Mouse (Mus musculus) lung, postnatal 36 days (tissue): Measurements from ENCODE around the gene Ppp1r16b.

Experiments used
- DNase-seq: peaks from one replicate; pipeline ENCODE4 v3.0.0; 2022; ENCODE audit warnings: mixed read lengths

Ppp1r16b gene

DNA sequence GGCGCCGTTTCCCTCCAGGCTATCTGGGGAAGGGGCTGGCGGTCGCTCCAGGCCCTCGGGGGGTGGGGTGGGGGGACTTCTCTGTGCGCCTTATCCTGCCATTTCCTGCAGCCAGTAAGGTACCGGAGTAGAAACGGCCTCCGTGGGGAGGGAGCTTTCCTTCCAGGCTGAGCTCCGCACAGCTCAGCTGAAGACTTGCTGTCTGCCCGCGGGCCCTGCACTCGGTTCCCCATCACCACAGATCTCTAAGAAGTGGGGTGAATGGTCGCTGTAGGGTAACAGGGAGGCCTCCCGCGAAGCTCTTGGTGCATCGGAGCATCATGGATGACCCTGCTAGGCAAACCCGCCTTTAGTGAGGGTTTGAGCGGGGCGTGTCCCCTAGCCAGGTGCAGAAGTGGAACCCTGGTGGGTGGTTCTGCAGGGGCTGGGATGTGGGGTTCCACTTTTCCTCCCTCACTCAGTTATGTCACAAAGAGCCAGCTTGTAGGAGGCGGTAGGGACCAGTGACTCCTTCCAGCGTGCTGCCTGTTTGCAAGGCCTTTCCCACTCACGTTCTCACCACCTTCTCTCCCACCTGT, 3.3 kb downstream of the Ppp1r16b start:
- no peak for DNase-seq

DNA sequence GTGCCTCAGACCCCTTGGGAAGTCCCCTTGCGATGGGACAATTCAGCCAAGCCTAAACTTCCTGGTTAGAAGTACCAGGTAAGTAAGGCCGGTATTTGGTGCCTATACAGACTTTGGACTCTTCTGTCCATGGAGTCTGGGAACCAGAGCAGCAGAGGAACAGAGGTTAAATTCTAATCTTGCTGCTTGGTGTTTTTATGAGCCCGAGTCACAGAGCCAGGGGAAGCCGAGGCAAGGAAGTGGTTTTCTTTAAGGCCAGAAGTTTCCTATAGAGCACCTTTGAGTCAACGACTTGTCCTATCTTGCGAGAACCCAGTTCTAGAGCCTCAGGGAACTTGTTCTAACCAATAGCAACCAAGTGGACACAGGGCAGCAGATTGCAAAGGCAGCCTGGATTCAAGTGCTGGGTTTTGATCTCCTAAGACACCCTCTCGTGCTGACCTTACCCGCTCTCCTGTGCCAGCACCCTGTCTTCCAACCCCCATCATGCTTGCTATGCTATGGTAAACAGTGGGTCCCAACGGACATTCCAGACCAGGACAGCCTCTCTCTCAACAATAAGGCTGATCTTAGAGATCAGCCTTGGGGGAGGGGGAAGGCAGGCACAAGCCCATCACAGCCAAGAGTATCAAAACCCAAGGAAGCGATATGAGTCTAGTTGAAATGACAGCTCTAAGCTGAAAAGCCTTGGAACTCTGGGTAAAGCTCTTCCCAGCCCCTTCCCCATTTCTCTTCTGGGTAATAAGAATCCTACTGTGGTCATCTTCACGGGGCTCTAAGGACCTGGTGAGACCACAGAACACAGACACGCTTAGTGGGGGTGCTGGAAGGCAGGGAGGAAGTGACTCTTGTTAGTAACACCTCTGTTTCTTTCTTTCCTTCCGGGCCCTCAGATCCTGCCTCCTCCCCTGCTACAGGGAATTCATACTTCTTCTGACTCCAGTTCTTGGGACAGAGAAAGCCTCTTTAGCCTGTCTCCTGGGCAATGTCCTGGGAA, 4.3 kb downstream of the Ppp1r16b start:
- peak; percentile 71 for DNase-seq

DNA sequence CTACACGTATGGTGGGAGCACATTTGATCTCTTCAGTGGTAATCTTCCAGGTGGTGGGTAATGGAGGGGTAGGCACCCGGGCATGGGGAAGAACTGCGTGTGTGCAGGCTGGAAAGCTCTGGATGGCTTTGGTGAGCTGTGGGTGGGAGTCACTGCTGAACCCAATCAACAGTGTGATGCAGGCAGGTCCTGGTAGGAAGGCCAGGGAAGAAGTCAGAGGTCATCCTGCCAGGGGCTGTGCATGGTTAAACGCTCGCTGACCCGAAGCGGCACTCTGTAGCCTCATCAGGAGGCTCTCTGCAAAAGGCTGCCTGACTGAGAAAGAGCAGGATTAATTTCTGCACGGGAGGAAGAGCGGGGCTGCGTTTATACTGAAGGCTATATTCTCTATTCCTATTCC, 5.4 kb downstream of the Ppp1r16b start:
- DNase-seq: no peak

DNA sequence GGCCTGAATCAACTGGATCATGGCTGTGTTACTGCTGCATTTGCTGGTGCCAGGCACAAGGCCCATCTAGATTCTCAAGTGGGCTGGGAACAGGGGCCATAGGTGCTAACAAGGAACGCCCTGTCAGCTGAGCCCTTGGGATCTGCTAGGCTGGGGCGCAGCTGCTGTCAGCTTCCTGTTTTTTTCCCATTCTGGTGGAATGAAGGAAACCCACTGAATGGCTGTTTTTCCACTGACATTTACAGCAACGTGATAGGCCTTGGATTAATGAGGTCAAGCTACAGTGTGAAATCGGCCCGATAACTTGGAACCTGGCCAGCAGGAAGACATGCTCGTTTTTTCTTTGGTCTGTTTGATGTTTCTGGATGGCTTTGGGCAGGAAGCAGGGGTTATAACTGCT, 7.6 kb downstream of the Ppp1r16b start:
- peak; percentile 85 for DNase-seq

DNA sequence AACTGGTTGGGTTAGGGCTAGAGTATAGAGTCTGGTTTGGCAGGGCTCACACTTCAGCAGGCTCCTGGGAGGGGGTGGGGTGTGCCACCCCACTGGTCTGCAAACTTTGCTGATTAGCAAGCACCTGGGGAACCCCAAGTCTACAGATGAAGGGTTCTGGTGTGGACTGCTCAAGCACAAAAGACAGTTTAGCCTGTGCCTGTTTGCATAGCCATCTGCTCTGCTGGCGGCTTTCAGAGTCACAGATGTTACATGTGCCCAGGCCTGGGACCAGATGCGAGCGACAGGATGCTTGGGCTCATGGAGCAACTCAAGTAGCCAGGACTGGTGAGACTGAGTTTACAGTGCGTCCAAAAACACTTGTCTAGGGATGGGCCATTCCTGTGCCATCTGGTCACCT, 8.3 kb downstream of the Ppp1r16b start:
- no peak for DNase-seq

DNA sequence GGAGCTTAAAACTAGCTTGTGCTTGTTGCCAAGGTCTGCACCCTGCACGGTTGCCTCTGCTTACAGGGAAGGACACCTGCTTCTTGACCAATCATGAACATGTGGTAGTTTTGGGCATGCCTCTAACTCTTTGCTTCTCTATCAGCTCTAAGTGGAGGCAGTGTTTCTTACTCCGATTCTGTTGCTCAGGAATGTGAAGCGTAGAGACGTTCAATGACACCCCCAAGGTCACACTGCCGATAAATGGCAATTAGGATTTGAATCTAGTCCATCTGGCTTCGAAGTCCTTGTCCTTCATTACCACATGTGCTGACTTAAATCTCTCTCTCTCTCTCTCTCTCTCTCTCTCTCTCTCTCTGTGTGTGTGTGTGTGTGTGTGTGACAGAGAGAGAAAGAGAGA, 8.9 kb downstream of the Ppp1r16b start:
- no peak for DNase-seq

DNA sequence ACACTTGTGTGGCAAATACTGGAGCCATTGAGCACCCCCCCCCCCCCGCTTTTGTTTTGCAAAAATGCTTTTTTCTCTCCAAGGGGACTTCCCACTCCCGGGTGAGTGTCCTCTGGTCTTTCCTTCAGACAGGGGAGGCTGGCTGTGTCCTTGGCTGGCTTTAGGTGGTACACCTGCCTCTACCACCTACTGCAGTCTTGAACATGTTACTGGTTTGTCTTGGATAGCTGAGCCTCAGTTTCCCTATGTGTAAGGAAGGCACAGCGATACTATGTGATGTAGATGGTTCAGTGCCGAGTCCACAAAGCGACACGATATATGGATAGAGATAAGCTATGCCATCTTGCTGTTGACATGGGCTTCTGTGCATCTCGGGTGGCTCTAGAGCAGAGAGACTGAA, 9.6 kb downstream of the Ppp1r16b start:
- no peak for DNase-seq

DNA sequence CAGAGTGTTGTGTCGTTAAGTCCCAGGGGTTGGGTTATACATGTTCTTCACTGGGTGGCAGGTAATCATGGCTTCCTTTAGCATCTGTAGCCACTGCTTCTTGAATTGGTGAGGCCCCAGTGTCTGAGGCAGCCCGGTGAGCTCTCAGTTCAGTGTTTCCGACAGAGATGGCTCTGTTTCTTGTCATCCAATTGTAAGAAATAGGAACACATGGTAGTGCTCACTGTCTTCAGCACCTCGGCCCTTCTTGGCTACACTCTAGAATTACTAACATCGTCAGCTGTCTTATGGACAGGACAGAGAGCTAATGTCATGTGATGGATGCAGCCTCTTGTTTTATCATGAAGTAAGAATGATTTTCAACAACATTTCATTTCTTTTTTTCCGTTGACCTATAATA, 10.0 kb downstream of the Ppp1r16b start:
- no peak for DNase-seq

DNA sequence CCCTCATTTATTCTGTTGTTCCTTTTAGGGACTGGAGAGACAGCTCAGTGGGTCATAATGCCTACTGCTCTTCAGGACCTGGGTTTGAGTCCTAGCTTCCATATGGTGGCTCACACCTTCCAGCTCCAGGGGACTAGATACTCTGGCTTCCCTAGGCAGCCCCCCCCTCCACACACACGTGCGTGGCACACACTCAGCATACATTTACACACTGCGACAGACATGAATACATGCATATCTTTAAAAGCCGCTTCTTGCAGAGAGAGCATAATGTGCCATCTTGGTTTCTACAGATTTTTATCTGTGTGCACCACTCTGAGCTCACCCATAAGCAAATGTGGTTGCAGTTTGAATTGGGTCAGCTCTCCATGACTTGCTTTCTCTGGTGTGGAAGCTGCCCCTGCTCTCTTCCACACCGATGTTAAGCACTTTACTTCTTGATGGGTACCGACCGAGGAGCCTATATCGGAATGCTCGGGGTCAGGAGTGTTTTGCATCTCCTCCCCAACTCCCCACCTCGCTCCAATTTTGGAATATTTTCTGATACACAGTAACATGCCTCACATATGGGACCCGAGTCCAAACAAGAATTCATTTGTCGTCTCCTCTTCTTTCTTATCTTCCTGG, 10.8 kb downstream of the Ppp1r16b start:
- DNase-seq: no peak

DNA sequence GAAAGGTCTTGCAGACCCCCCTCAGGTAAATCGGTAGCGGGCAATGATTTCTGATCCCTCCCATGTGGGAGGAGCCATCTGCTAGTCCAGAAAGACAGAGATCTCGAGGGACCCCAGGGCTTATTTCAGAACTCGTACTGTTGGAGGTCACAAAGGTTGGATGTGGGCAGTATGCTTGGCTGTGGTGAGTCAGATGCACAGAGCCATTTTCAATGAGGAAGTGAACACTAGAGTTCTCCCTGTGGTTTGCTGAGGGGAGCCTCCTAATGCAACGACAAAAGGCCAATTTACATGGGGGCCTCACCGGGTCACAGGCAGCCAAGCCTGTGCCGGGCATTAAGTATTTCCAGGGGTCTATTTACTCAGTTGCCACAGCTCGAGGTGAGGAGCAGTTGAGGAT, 12.7 kb downstream of the Ppp1r16b start:
- no peak for DNase-seq

DNA sequence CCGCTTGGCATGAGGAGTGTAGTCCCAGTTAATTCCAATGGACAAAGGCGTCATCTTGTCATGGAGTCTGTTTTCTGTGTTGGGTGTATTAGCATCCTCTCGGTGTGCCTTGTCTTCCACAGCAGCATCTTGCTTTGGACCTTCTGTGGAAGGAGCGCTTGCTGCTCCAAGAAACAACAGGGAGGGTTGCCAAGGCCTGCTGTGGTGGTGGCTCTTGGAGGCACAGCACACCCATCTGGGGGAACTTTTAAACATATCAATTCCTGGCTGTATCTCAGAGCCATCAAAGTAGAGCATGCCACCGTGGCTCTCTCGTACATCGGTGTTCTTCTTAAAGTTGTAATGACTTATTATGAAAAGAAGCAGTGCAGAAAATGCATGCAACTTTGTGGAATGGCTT, 13.9 kb downstream of the Ppp1r16b start:
- DNase-seq: no peak

DNA sequence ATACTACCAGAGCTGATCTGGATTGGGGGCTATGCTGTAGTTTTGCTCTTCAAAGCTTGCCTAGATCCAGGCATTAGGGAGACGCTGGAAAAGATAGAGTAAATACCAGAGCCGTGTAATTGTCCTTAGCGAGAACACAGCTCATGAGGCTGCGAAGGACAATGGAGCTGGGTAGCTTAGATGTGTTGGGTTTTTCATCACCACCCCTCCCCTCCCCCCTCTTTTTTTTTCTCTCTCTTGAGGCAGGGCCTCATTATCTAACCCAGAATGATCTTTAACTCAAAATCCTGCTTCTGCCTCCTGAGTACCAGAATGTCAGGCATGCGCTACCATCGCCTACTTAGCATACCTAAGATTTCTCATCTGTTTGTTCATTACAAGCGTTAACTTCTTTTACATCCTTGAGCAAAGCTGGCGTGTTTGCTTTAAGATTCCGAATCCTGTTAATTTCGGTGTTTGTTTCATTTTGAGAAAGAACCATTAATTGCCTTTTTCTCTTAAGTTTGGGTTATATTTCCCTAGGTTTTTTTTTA, 15.2 kb downstream of the Ppp1r16b start:
- no peak for DNase-seq

DNA sequence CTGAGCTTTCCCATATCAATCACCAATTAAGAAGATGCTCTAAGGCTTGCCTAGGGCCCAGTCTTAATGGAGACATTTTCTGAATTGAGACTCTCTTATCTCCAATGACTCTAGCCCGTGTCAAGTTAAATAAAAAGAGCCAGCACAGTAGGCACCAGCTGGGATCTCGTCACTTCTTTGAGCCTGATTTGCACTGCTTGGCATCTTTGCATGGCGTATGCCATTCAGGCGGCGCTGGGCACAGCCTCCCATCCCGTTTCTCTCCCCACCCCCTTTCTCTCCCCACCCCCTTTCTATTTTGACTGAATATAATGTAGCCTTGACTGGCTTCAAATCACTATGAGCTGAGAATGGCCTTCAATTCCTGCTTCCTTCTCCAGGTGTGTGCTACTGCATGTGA, 16.5 kb downstream of the Ppp1r16b start:
- DNase-seq: no peak

DNA sequence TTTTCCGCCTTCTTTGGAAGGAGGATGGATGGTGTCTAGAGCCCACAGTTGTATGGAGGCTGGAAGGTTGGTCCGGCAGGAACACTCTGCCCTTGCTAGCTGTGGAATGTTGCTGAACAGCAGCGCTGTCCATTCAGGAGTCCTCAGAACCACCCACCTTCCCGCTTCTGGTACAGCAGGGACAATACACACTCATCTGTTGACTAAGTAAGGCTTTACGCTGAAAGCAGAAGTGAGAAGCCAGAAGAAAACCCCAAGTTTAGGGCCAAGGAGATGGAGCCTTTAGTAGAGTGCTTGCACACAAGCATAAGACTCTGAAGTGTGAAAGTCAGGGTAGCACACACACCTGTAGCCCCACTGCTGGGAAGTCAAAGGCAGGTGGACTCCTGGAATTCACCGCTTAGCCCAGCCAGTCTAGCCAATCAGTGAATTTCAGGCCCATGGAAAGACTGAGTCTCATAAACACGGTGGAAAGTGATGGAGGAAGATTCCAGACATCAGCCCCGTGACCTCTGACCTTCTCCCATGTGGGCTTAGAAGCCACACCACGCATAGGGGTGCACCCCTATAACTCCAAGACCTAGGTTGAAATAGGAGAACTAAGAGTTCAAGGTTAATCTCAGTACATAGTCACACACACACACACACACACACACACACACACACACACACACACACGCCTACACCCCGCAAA, 17.3 kb downstream of the Ppp1r16b start:
- no peak for DNase-seq

DNA sequence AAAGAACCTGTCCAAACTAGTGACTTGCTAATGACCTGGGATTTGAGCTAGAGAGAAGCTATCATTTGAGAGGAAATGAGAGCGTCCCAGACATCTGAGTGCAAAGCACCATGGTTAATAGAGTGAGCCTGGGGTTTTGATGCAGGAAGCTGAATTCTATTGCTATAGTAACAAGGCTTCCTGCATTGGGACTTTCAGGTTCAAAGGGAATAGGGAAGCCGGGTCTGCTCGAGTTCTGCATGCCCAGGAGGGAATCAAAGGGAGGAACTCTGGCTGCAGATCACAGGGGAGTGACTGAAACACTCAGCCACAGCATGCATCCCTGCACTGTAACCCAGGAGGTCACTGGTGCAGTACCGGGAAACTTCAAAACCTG, 17.8 kb downstream of the Ppp1r16b start:
- no peak for DNase-seq

DNA sequence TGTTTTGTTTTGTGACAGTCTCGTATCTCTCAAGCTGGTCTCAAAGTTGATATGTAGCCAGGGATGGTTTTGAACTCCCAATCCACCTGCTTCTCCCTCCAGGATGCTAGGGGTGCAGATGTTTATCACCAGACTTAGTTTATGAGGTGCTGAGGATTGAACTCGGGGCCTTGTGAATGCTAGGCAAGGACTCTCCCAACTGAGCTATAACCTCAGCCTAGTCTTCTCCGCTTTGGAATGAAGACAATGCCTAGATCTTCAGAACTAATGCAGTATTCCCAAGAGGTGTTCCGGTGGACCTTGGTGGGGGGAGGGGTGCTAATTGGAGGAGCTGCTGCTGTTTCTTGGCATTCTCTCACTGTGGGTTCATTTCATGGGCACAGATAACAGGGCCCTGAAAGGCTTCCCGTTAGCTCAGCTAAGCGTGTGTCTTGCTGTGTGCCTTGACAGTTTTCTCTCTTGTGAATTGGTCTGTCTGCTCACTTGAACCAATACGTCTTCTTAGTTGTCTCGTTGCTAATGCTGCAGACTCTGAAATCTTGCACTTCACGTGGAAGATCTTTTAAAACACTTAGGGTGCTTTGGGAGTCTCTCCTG, 19.1 kb downstream of the Ppp1r16b start:
- no peak for DNase-seq

DNA sequence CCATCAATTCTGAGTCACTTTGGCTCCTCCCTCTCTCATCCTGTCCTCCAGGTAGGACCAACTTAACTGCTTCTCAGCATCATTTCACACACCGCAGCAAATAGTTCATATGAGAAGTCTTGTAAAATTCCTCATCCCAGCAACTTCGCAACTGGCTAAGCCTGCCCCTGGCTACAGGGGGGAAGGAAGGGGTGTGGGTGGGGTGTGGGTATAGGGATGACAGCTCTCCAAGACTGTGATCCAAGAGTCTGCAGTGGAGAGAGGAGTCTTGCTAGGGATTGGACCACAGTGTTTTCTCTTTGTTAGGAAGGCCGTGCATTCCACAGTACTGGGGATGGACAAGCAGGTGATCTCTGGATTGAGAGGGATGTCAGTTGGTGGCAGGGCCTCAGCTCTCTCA, 19.7 kb downstream of the Ppp1r16b start:
- DNase-seq: no peak

DNA sequence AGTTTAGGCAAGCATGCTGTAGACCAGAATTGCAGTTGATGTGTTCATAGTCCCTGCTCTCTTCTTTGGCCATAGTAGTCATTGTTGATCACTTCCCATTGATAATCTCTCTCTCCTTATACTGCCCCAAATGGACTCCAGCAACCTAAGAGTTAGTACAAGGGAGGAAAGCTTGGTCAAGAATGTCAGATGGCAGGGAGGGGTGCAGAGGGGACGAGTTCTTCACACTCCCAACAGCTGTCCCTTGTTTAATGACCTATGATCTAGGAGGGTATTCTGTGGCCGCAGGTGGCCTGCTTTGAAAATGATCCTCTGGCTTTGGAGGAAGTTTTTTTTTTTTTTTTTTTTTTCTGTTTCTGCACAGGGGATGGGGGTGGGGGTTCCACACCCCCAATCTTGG, 21.2 kb downstream of the Ppp1r16b start:
- DNase-seq: no peak

DNA sequence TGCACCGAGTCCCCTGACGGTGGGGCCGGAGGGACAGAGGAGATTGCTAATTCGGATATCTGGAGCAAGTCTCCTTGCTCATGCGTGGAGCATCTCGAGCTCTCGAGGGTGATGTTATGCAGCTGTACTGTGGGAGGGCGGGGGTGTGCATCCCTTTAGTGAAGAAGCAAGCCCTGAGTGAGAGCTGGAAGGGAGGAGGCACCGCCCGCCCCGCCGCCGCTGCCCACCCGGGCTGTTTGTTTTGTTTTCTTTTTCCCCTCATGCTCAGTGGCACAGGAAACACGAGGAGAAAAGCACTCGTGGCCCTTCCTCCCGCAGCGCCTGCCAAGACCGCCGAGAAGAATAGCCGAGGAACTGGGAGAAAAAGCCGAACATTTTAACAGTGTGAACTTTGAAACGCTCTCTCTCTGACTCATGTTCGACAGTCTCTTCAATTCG, 22.6 kb downstream of the Ppp1r16b start:
- peak; percentile 86 for DNase-seq

DNA sequence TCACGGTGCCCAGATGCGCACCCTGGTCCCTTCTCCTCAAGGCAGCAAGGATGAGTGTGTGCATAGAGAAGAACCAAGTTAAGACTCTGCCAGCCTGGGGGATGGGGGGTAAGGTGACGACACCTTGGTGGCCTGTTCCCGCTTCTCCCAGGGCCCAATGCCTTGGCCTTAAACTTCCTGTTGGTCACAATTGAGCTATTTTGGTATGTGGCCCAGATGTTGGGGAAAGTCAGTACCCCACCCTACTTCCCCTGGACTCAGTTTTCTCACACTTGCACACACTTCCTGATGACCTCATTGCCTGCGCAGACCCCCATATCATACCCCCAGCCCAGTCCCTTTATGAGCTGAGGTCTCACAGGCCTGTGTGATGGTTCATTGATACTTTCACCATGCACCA, 23.9 kb downstream of the Ppp1r16b start:
- no peak for DNase-seq

DNA sequence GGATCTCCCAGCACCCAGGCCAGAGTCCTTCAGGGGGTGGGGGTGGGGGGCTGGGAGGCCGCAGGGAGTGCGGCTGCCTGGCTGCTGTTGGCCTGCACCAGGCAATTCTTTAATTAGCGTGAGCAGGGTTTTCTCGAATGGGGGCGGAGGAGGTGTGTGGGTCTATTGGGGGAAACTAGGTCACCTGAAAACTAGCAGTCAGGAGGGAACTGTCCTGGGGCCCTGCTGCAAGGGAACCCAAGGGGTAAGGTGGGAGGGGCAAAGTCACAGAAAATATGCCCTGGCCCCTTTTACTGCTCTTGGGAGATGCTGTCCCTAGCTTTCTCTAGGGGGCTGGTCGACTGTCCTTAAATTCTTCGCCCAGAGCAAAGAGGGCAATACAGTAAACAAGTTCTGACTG, 24.4 kb downstream of the Ppp1r16b start:
- DNase-seq: no peak

DNA sequence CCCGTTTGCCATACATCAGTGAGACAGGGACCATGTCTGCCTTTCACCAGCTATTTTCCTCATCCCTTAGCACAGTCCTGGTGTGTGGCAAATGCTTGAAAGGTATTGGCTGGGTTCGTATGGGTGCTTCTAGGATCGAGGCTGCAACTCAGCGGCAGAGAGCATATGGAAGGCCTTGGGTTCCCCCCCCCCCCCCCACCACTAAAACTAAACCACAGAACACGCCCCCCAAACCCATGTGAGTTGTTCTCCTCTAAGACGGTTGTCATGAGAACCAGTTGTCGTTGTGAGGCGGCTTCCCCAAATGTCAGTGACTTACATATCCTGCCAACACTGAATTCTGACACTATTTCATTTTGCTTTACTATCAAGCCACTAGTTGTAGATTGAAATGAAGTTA, 24.9 kb downstream of the Ppp1r16b start:
- no peak for DNase-seq

DNA sequence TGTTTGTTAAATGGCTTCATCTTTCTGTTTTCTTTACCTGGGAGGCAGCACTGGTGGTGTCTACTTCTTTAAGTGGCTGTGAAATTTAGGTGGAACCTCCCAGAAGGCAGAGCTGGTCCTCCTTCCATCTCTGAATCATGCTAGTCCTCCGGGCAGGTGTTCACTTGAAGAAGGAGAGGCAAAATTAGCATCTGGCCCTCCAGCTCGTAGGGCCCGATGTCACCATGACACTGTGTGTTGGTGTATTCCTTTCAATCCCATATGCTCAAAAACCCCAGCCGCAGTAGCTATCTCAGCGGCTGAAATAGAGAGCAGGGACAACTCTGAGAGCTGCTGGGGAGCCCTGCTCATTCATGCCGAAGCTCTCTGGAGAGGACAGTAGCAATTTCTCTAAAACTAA, 27.0 kb downstream of the Ppp1r16b start:
- DNase-seq: no peak
